Mouse (Mus musculus): ENCODE results near the gene Mrfap1. TPM values are rescaled to one million over a fixed set of nuclear protein-coding genes. Genes with fewer than 3 reads are reported as not detected.

Gene Mrfap1
- total and polyA plus RNA-seq, 2 experiments from 2014 or later, result 288 to 441 TPM

DNA sequence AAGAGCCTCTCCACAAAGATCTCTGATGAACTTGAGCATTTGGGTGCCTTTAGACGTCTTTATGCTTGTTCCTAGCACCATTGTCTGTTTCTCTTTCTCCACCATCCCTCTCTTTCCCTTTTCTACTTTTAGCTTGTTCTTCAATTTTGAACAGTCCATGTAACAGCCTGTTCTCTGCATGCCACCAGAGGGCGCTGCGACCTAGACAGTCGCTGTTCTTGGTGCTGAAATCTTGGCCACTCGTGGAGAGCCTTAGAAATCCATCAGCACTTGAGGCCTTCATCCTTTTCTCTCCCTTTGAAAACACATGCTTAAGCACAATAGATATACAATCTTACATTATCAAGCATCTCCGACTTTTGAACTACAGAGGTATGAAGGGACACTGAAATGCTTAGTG is 39.4 kb upstream of the Mrfap1 start:
- TF ChIP-seq CTCF (IDR thresholded peaks at IDR 0.05), result peak; percentile 99
- peak; percentile 89 for DNase-seq (ENCODE audit: low spot score)
- 2% methylated on average over 6 of the region's 6 CpGs for WGBS
- ATAC-seq (ENCODE audit: low FRiP score), result no peak
- no peaks in the 10 kb centered on the region for H3K4me1 ChIP-seq (ENCODE audit: insufficient read depth, low read length)
- H3K9ac ChIP-seq (replicated peaks; ENCODE audit: low read length, poor library complexity, severe bottlenecking), result no peak overlapping the region
- no peak overlapping the region for H3K4me3 ChIP-seq (ENCODE audit: low read depth, low read length)
- H3K9me3 ChIP-seq (ENCODE audit: low read length), result no peaks in the 10 kb centered on the region
- H3K4me2 ChIP-seq (ENCODE audit: low read depth, low read length, poor library complexity, severe bottlenecking), result no peak overlapping the region
- 0 out of 2 replicates have a peak, but pooled peaks cover 3% of the 10 kb centered on the region for H3K27me3 ChIP-seq (ENCODE audit: insufficient read depth, low read length)
- no peak overlapping the region for H3K27ac ChIP-seq (ENCODE audit: low read depth, low read length)
- H3K36me3 ChIP-seq (ENCODE audit: insufficient read depth, low read length), result no peaks in the 10 kb centered on the region

DNA sequence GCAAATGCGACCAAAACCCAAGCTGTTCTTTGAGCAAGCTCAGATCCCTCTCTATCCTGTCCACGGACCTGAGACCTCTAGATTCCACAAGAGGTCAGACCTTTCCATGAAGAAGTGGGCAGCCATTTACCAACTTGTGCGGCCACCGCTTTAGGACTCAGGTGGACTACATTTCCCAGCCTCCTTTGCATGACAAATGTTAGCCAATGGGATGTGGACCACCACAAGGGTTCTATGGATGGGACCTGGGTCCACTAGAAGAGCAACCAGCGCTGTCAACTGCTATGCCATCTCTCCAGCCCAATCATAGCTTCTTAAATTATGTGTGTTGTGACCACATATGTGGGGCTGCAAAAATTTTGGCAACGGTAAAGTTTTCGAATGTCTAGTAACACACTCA is 34.7 kb upstream of the Mrfap1 start:
- Histone ChIP-seq H3K36me3 (ENCODE audit: insufficient read depth, low read length) (no peaks in the 10 kb centered on the region), H3K9ac (replicated peaks; ENCODE audit: low read length, poor library complexity, severe bottlenecking) (no peak overlapping the region), H3K4me2 (ENCODE audit: low read depth, low read length, poor library complexity, severe bottlenecking) (peak overlapping the region; percentile 79; the same call in 1 of the 2 replicates), H3K4me3 (ENCODE audit: low read depth, low read length) (no peak overlapping the region), H3K27me3 (ENCODE audit: insufficient read depth, low read length) (0 out of 2 replicates have a peak, but pooled peaks cover 3% of the 10 kb centered on the region), H3K27ac (ENCODE audit: low read depth, low read length) (no peak overlapping the region), H3K9me3 (ENCODE audit: low read length) (no peaks in the 10 kb centered on the region), H3K4me1 (ENCODE audit: insufficient read depth, low read length) (peaks cover 3% of the 10 kb centered on the region; the same call in 1 of the 2 replicates)
- peak; percentile 66 for DNase-seq (ENCODE audit: low spot score)
- WGBS, result 64% methylated on average over 7 of the region's 7 CpGs
- 0 out of 2 replicates have a peak, but pooled peaks have one; percentile 6 for ATAC-seq (ENCODE audit: low FRiP score)
- no peak for TF ChIP-seq CTCF (IDR thresholded peaks at IDR 0.05)

DNA sequence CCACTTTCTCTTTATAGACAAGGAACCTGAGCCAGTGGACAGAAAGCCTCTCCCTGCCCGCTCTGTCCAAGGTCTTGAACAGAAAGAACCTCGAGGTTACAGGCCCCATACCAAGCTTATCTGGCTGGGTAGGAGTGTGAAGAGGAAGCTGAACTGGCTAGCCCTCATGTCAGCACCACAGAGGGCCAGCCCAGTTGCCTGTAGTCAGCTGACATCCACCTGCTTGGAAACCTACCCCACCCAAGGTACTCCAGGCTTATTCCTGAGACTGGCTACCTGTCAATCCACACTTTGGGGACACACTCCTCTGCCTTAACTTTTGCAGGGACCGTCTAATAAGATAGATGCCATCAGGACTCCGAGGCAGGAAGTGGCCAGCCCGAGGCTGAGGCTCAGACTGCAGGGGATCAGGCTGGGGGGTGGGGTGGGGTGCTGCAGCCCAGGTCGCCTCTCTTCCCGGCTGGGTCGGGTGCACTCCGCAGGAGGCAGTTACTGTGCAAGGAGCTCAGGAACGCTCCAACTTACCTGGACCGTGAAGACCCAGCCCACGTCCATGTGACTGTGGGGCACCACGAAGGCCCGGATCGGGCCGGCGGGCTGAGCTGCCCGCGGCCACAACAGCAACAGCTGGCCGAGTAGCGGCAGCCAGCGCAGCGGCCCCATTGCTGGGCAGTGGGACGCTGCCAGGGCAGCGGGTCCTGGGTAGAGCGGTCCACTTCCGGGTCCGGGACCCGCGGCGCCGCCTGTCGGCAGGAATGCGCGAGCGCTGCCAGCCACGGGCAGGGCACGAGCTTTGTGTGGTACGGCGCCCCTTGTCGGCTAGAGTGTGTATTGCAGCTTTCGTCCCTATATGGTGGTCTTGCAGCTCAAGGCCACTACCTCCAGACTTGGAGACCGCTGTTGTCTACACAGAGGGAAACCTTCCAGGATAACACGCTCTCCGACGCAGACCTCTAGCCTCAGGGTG is 33.6 kb upstream of the Mrfap1 start, which contains the start of gene Man2b2:
Gene Man2b2 (minus strand): TSS at position 741 of the 967 bp plus-strand sequence.
- H3K27ac ChIP-seq (ENCODE audit: low read depth, low read length), result no peak within 1 kb of the TSS
- H3K4me2 ChIP-seq (ENCODE audit: low read depth, low read length, poor library complexity, severe bottlenecking), result peak within 1 kb of the TSS; percentile 79
- H3K4me3 ChIP-seq (ENCODE audit: low read depth, low read length), result peak within 1 kb of the TSS; percentile 45
- 0 out of 2 replicates have a peak, but pooled peaks cover 3% of the 10 kb centered on the region for H3K27me3 ChIP-seq (ENCODE audit: insufficient read depth, low read length)
- no peaks in the 10 kb centered on the region for H3K9me3 ChIP-seq (ENCODE audit: low read length)
- ATAC-seq (ENCODE audit: low FRiP score), result peak; percentile 91
- 5% methylated on average over 42 of the region's 46 CpGs for WGBS
- peaks cover 5% of the 10 kb centered on the region; the same call in 1 of the 2 replicates for H3K36me3 ChIP-seq (ENCODE audit: insufficient read depth, low read length)
- peaks cover 3% of the 10 kb centered on the region; the same call in 1 of the 2 replicates for H3K4me1 ChIP-seq (ENCODE audit: insufficient read depth, low read length)
- H3K9ac ChIP-seq (replicated peaks; ENCODE audit: low read length, poor library complexity, severe bottlenecking), result peak within 1 kb of the TSS; percentile 60
- peak; percentile 98 for TF ChIP-seq CTCF (IDR thresholded peaks at IDR 0.05)
- peak; percentile 90 for DNase-seq (ENCODE audit: low spot score)

DNA sequence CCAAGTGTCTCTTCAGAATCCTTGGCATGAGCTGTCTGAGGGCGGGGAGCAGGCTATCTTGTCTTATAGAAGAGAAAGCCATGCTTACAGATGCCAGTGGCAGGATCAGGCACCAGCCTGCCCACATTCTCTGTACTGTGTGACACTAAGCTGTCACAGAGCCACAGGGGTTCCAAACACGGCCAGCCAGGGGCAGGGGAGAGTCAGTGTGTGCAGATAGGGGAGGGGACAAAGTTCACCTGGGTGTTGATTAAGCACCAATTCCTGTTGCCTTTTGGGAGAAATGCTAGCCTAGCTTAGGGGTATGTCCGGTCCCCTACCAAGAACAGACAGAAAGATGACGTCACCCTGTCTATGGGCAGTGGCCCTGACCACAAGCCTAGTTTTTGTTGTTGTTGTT is 32.5 kb upstream of the Mrfap1 start:
- Histone ChIP-seq H3K4me1 (ENCODE audit: insufficient read depth, low read length) (peaks cover 3% of the 10 kb centered on the region; the same call in 1 of the 2 replicates), H3K4me2 (ENCODE audit: low read depth, low read length, poor library complexity, severe bottlenecking) (no peak overlapping the region), H3K4me3 (ENCODE audit: low read depth, low read length) (no peak overlapping the region), H3K9me3 (ENCODE audit: low read length) (no peaks in the 10 kb centered on the region), H3K36me3 (ENCODE audit: insufficient read depth, low read length) (peaks cover 6% of the 10 kb centered on the region; the same call in 1 of the 2 replicates), H3K27ac (ENCODE audit: low read depth, low read length) (no peak overlapping the region), H3K27me3 (ENCODE audit: insufficient read depth, low read length) (0 out of 2 replicates have a peak, but pooled peaks cover 3% of the 10 kb centered on the region), H3K9ac (replicated peaks; ENCODE audit: low read length, poor library complexity, severe bottlenecking) (no peak overlapping the region)
- WGBS, result 82% methylated on average over 4 of the region's 4 CpGs
- no peak for TF ChIP-seq CTCF (IDR thresholded peaks at IDR 0.05)
- DNase-seq (ENCODE audit: low spot score) (no peak), ATAC-seq (ENCODE audit: low FRiP score) (no peak)

DNA sequence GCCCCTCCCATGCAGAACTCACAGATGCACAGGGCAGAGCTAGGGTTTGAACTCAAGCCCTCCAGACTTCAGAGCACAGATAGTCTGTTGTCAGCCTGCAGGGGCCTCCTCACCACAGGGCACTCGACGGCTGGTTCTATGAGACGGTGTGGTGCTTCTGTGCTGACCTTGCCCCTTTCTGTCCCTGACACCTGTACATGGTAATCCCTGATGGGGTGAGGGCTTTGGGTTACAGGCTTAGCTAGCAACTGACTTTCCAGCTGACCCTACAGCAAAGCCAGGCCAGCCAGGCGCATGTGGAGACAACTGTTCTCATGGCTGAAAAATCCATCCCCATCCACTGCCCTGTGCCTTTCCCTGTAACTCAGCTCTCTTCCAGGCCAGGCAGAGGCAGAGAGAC is 26.3 kb upstream of the Mrfap1 start:
- DNase-seq (ENCODE audit: low spot score) (no peak), ATAC-seq (ENCODE audit: low FRiP score) (no peak)
- no peak overlapping the region for H3K27ac ChIP-seq (ENCODE audit: low read depth, low read length)
- TF ChIP-seq CTCF (IDR thresholded peaks at IDR 0.05), result no peak
- no peaks in the 10 kb centered on the region for H3K4me1 ChIP-seq (ENCODE audit: insufficient read depth, low read length)
- H3K4me3 ChIP-seq (ENCODE audit: low read depth, low read length), result no peak overlapping the region
- no peaks in the 10 kb centered on the region for H3K27me3 ChIP-seq (ENCODE audit: insufficient read depth, low read length)
- no peak overlapping the region for H3K4me2 ChIP-seq (ENCODE audit: low read depth, low read length, poor library complexity, severe bottlenecking)
- WGBS, result 93% methylated on average over 4 of the region's 4 CpGs
- peaks cover 26% of the 10 kb centered on the region for H3K36me3 ChIP-seq (ENCODE audit: insufficient read depth, low read length)
- no peaks in the 10 kb centered on the region for H3K9me3 ChIP-seq (ENCODE audit: low read length)
- H3K9ac ChIP-seq (replicated peaks; ENCODE audit: low read length, poor library complexity, severe bottlenecking), result no peak overlapping the region

DNA sequence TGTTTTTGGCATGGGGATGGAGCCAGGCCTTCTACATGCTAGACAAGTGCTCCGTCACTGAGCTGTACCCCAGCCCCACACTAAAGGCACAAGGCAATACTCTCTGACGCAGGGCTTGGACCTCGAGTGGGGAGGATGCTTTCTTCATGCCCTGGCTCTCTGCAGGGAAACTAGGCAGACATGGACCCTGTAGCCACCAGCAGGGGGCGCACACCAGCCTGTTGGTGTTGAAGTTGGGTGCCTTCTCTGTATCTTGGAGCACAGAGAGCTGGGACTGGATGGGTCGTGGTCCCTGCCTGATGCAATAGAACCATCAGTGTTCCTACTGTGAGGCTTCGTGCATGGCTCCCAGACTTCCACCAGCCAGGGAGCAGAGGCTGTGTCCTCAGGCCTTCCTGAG is 23.6 kb upstream of the Mrfap1 start:
- peak; percentile 78 for TF ChIP-seq CTCF (IDR thresholded peaks at IDR 0.05)
- Histone ChIP-seq H3K27me3 (ENCODE audit: insufficient read depth, low read length) (no peaks in the 10 kb centered on the region), H3K4me1 (ENCODE audit: insufficient read depth, low read length) (no peaks in the 10 kb centered on the region), H3K27ac (ENCODE audit: low read depth, low read length) (no peak overlapping the region), H3K9me3 (ENCODE audit: low read length) (no peaks in the 10 kb centered on the region), H3K36me3 (ENCODE audit: insufficient read depth, low read length) (peaks cover 25% of the 10 kb centered on the region), H3K4me3 (ENCODE audit: low read depth, low read length) (no peak overlapping the region), H3K9ac (replicated peaks; ENCODE audit: low read length, poor library complexity, severe bottlenecking) (no peak overlapping the region), H3K4me2 (ENCODE audit: low read depth, low read length, poor library complexity, severe bottlenecking) (no peak overlapping the region)
- peak; percentile 17; the same call in 1 of the 2 replicates for ATAC-seq (ENCODE audit: low FRiP score)
- peak; percentile 41 for DNase-seq (ENCODE audit: low spot score)
- WGBS, result 50% methylated on average over 6 of the region's 6 CpGs
